Mouse (Mus musculus) heart, postnatal 36 days (tissue): Measurements from ENCODE around the gene Bcl2. TPM values are rescaled to one million over a fixed set of nuclear protein-coding genes. Genes with fewer than 3 reads are reported as not detected.
"Not testable (repeated sequence)": the region's sequence is repeated elsewhere in the genome, so short reads cannot be mapped to it uniquely, and the experiment has no call there.

Source experiments
- DNase-seq, 2 experiments: peaks; one replicate each; pipeline ENCODE4 v3.0.0; 2021 to 2022
- intact Hi-C: fragments of 180-260 bp; cut with DNase I; formaldehyde crosslinking; loops from one replicate; pipeline ENCODE4 v1.15.1; 2025
- total RNA-seq, 2 experiments: library from RNA; stranded (reverse); gene quantifications; 2 replicates each; pipeline ENCODE4 v1.2.3; 2021

Bcl2 gene
- 1 to 10 TPM; 3.7 to 5.1 TPM for total RNA-seq

GRCm38 (mm10) chr1:106713621-106714529, at the start of gene Bcl2:
Bcl2 (minus strand) TSS chr1:106714274.
- intact Hi-C loops, result loop anchor here (2.0 to 5.0 kb wide), 2 partner anchors 47 to 85 kb away; no protein-coding TSS in a partner anchor
- DNase-seq, result peak; percentile 68 to 87

GRCm38 (mm10) chr1:106760750-106761149, 46.7 kb upstream of the Bcl2 start:
- intact Hi-C loops, result no loop called here
- no peak for DNase-seq

- intact Hi-C loops, result loop anchor here (2.0 to 5.0 kb wide), 3 partner anchors 37 to 768 kb away; partner anchors contain the start of genes Vps4b and Zcchc2
- DNase-seq, result peak; percentile 95
Observed at GRCm38 (mm10) chr1:106759572-106760435, 45.7 kb upstream of the Bcl2 start, which contains the start of gene Kdsr. Kdsr (minus strand) TSS chr1:106759727.

GRCm38 (mm10) chr1:106758734-106759571, 44.9 kb upstream of the Bcl2 start:
- intact Hi-C loops, result loop anchor here (2.0 to 5.0 kb wide), 3 partner anchors 38 to 767 kb away; partner anchors contain the start of genes Vps4b and Zcchc2
- DNase-seq, result peak; percentile 6 to 19

- DNase-seq, result no peak
- intact Hi-C loops, result loop anchor here (5.0 kb wide), 1 partner anchor 764 kb away; the partner anchor contains the start of gene Zcchc2
Observed at GRCm38 (mm10) chr1:106756633-106757032, 42.6 kb upstream of the Bcl2 start.

- intact Hi-C loops, result no loop called here
- no peak for DNase-seq
Observed at GRCm38 (mm10) chr1:106752013-106752412, 37.9 kb upstream of the Bcl2 start.

GRCm38 (mm10) chr1:106750656-106751055, 36.6 kb upstream of the Bcl2 start:
- intact Hi-C loops, result no loop called here
- no peak for DNase-seq

GRCm38 (mm10) chr1:106748555-106749315, 34.7 kb upstream of the Bcl2 start:
- intact Hi-C loops, result loop anchor here (10.0 kb wide), 1 partner anchor 136 kb away; no protein-coding TSS in a partner anchor
- no peak for DNase-seq

GRCm38 (mm10) chr1:106742980-106743379, 28.9 kb upstream of the Bcl2 start:
- DNase-seq, result no peak
- intact Hi-C loops, result loop anchor here (10.0 kb wide), 1 partner anchor 142 kb away; no protein-coding TSS in a partner anchor

GRCm38 (mm10) chr1:106740735-106741134, 26.7 kb upstream of the Bcl2 start:
- intact Hi-C loops, result loop anchor here (10.0 kb wide), 1 partner anchor 144 kb away; no protein-coding TSS in a partner anchor
- DNase-seq, result no peak

GRCm38 (mm10) chr1:106739810-106740209, 25.7 kb upstream of the Bcl2 start:
- DNase-seq, result no peak
- intact Hi-C loops, result loop anchor here (5.0 to 10.0 kb wide), 2 partner anchors 145 to 313 kb away; no protein-coding TSS in a partner anchor

GRCm38 (mm10) chr1:106738092-106738491, 24.0 kb upstream of the Bcl2 start:
- no peak for DNase-seq
- intact Hi-C loops, result loop anchor here (5.0 kb wide), 1 partner anchor 311 kb away; no protein-coding TSS in a partner anchor

GRCm38 (mm10) chr1:106736211-106736610, 22.1 kb upstream of the Bcl2 start:
- DNase-seq, result no peak
- intact Hi-C loops, result loop anchor here (5.0 kb wide), 1 partner anchor 309 kb away; no protein-coding TSS in a partner anchor

- intact Hi-C loops, result loop anchor here (5.0 kb wide), 1 partner anchor 308 kb away; no protein-coding TSS in a partner anchor
- DNase-seq, result peak; percentile 32 to 49
Observed at GRCm38 (mm10) chr1:106735586-106735985, 21.5 kb upstream of the Bcl2 start.

GRCm38 (mm10) chr1:106722061-106722460, 8.0 kb upstream of the Bcl2 start:
- no peak for DNase-seq
- intact Hi-C loops, result no loop called here

GRCm38 (mm10) chr1:106717736-106718135, 3.7 kb upstream of the Bcl2 start:
- intact Hi-C loops, result loop anchor here (1.0 to 2.0 kb wide), 4 partner anchors 41 to 291 kb away; partner anchors contain the start of gene Kdsr
- DNase-seq, result not testable (repeated sequence)

GRCm38 (mm10) chr1:106717071-106717601, 3.1 kb upstream of the Bcl2 start:
- intact Hi-C loops, result loop anchor here (1.0 to 2.0 kb wide), 4 partner anchors 42 to 291 kb away; partner anchors contain the start of gene Kdsr
- peak; percentile 73 to 81 for DNase-seq

- intact Hi-C loops, result loop anchor here (2.0 kb wide), 1 partner anchor 43 kb away; the partner anchor contains the start of gene Kdsr
- DNase-seq, result no peak
Observed at GRCm38 (mm10) chr1:106716141-106716540, 2.1 kb upstream of the Bcl2 start.
